Mouse (Mus musculus) G1E-ER4 (cell line): Measurements from ENCODE around the gene Grik4. TPM values are rescaled to one million over a fixed set of nuclear protein-coding genes. Genes with fewer than 3 reads are reported as not detected.

Experiments
- GATA1 ChIP-seq: IDR thresholded peaks from one replicate; pipeline ENCODE4 v1.8.0; 2012; ENCODE audit warnings: low read length, inconsistent platforms
- polyA plus RNA-seq: library from polyadenylated mRNA; stranded (reverse); fragments of >175 nt; gene quantifications from 2 replicates; pipeline ENCODE4 v1.2.3, GENCODE M21; 2012

Gene Grik4
- polyA plus RNA-seq, 1 experiment: not detected

DNA sequence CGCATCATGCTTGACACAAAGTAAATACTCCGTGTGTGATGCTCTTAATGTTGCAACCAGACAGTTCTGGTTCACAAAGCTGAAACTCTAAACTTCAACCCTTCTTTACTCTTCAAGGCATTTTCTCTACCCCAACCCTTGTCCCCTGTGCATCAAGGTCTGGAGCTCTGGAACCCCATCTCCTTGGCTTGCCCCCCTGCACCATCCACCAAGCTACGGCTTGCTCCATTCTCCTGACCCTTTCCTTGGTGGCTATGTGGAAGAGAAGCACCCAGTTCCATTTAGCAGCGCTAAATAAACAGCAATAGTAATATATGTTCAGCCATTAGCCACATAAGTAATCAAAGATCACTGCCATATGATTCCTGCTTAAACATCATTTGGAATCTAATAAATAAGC is 150.3 kb downstream of the Grik4 start:
- no peak for TF ChIP-seq GATA1

DNA sequence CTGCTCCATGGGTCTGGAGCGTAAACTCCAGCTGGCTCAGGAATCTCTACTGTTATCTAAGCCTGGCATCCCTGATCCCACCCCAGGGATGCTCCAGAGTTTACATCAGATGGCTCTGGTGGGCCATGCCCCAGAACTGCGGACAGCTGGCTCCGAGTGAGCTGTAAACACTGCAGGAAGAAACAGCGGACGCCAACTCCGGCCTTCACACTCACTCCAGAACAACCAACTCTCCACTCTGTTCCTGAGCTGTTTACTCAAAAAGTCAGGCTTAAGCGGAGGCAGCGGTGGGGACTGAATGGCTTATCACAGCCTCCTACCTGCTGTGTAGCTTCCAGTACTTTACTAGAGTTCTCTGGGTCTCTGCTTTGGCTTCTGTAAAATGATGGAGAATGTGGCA is 150.7 kb downstream of the Grik4 start:
- TF ChIP-seq GATA1: no peak

DNA sequence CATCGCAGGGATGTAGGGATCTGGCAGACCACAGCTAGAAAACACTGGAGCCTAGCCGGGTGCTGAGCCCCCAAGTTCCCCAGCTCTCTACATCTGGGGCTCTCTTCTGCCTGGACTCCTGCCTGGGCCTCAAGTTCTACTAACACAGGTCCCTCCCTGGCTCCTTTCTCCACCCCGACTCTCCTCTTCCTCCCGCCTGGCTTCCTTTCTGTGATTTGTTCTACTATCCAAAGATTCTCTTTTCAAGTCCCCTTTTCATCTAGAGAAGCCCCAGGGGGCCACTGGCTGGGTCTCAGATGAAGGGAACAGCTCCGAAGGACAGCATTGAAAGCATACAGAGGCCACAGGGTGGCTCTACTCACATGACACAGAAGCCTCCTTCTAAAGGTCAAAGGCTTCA is 151.9 kb downstream of the Grik4 start:
- TF ChIP-seq GATA1: no peak

DNA sequence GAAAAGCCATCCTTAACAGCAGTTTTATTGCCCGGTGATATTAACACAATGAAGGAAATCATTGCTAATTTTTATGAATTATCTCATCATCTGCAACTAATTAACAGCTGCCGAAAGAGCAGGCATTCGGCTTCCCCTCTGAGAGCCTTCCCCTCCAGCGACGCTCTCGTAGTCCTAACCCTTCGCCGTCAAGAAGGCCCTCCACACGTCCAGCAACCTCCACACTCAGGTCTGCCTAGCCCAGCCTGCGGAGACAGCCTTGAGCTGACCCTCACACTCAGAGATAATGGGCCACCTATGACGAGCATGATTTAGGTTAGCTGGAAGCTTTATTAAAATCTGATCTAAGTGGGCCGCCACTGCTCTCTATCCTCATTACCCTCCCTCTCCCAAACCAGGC is 152.5 kb downstream of the Grik4 start:
- no peak for TF ChIP-seq GATA1

DNA sequence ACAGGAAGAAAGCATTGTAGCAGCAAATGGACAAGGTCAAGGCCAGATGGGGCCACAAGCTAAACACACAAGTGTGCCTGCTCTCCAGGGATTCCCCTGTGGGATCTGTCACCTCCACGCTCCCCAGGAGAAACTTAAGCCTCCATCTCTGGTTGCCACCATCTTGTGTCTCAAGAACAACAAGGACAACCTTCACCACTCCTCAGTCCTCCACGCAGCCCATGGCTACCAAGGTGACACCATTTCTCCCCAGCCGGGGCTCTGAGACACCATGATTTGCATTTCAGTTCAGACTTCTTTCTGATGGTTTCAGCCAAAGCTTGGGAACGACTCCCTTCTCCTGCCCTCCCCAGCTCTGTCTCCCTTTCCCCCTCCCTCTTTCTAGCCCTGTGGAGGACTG is 152.9 kb downstream of the Grik4 start:
- TF ChIP-seq GATA1: no peak

DNA sequence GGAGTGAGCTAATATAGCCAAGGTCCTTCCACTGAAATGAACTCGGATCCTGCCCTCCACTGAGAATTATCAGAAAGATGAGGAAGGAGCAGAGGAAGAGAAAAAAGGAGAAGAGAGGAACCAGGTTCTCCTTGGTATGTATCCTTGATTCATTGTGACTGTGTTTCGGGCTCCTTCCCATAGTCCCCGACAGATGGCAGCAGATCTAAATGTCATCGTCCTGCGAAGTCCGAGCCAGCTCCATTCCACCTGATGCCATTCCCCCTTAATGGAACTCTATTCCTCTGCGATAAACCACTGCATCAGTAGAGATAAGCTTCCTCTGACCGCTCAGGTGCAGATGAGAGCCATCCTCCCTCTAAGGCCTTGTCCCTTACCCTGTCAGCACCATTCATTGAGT is 155.8 kb downstream of the Grik4 start:
- TF ChIP-seq GATA1: no peak

DNA sequence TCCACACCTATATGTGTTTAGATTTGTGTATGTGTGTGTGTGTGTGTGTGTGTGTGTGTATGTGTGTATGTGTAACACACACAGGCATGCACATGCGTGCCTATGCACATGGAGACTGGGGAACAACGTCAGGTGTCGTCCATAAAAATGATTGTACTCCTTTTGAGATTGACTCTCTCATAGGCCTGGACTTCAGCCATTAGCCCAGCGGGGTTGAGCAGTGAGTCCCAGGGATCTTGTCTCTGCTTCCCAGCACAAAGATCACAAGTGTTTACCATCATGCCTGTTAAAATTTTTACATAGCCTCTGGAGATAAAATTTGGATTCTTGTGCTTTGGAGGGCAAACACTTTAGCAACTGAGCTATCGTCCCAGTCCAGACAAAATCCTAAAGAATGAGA is 157.4 kb downstream of the Grik4 start:
- TF ChIP-seq GATA1: no peak

DNA sequence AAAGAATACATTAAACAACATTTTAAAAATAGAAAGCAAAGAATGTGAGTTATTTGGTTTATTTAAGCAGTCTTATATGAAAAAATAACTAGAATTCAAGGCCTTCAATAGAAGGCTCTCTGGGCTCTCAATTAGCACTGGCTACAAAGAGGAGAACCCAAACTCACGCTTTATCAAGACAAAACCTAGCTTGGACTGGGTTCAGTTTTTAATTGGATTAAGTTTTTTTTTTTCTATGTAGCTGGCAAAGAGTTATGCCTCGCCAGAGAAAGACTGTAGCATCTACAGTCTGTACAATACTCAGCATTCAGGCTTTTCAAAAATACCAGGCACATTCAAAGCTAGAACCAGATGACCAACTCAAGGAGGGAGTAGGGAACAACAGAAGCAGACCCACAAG is 158.0 kb downstream of the Grik4 start:
- no peak for TF ChIP-seq GATA1

DNA sequence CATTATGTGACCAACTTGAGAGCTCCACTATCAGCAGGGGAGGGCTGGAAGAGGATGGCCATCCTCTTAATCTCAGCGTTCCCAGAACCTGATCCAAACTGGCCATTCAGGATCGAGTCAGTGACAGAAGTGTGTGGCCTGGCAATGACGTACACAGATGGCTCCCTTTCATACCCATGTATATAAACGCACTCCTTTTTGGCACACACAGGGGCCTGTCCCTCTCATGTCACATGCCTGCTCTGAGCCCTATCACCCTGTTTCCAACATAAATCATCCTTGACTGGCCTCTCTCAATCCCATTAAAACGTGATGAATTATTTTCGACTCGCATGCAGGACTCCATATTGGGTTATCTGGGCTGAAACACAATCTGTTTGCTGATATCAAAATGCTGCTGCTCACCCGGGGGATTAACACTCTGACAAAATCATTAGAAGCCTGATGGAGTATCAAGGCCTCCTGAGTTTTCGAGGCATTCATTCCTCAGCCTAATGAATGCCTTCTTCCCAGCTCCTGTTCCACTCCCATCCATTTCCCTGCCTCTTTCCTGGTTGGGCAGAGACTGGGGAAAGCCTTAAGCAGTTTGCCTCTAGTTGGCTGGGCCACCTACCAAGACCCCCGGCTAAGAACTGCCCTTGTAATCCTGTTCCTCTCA is 159.0 kb downstream of the Grik4 start:
- TF ChIP-seq GATA1: no peak

DNA sequence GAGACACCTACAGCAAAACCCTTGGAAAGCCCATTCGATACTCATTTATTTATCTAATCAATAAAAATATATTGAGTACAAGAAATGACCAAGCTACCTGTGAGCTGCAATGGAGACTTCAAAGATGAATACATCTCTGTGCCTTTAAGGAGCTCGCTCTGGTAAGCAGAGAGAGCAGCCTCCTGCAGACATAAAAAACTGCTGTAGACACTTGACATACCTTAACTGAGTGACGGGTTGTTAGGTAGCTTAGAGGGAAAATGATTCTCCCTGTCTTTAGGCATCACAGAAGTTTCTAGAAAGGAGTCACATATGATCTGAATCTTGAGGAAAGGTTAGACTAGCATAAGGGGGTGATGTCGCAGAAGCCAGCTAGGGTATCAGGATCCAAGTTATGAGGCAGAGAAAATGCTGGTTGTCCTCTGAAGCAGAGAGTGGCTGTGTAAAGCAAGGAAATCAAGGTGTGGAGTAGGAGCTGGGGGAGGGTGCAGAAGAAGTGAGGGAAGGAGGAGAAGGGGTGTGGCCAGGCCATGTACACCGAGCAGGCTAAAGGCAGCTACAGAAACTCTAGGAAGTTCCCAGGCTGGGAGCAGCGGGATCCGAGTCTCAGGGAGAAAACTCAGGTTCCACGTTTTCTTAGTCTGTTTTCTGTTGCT is 160.9 kb downstream of the Grik4 start:
- TF ChIP-seq GATA1: no peak

DNA sequence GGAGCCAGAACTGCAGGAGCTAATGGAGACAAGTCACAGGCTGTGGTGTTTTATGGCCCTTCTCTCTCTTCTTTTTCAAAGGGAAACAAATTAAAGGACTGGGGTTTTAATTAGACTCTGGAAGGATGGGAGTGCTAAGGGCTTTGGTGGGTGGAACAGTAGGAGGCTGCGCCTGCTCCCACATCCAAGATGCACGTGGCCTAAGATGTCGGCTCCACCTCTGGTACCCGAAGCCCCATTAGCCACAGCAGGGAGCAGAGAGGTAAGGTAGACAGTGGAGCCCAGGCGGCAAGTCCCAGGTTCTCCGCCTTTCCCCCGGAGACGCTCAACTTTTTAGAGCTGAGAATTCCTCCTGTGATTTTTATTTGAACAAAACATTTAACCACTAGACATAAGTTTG is 166.4 kb downstream of the Grik4 start:
- TF ChIP-seq GATA1: no peak

DNA sequence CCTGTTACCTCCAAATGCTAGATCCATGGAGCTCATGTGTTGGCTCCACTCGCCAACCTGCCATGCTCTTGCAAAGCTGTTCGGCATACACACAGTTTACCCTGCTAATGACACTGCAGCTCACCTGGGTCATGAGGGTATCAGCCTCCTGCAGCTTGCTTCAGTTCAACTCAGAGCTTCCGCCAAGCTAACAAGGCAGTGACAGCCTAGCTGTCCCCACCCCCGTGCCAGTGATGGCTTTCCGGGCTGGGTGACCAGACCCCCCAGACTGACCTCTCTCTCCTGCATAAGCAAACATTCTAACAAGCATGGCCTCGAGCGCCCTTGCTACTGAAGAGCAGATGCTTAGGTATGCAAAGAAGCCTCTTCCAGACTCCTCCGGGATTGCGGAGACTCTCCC is 167.5 kb downstream of the Grik4 start:
- no peak for TF ChIP-seq GATA1

DNA sequence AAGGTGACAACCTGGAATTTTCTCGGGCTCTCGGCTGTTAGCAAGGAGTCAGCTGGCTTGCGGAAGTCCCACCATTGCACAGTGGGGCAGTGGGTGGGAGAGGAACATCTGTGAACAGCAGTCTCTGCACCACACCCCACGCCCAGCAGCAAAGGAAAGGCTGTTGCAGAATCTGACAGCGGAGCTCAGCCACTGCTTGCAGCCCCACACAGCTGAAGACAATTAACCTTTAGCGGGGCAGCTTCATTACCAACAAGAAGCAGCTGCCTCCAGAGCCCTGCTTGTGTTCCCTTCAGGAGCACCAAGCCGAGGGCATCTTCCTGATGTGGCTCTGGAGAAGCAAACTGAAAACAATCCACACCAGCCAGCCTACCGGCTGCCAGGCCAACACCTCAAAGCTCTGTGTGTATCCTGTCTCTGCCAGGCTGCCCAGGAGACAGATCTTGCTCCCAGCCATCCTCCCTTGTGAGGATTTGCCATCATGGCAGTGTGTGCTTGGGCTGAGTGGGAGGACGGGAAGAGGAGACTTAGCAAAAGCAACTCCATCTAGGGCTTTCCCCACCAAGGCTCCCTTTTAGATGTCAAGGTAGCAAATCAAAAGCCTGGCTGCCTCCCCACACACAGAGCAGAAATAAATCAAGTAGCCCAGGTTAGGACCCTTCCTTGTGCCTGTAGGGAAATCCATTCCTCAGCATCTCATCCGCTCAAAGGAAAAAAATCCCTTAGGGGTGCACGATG is 179.3 kb downstream of the Grik4 start:
- TF ChIP-seq GATA1: no peak

DNA sequence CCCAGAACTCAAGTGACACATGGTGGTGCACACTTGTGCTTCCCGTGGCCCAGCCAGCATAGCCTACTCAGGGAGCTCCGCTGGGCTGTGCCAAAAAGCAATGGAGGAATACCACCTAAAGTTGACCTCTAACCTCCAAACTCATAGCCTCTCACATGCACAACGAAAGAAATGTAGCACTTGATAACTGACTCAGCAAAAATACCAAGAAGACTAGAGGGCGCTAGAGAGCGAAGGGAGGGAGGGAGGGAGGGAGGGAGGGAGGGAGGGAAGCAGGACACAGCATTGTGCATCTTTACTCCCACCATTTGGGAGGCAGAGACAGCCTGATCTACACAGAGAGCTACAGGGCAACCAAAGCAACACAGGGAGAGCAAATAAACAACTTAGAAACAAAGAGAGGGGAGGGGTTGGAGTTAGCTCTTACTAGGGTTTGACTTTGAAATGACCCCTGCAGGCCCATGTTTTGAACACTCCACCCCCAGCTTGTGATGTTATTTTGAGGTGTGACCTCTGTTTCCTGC is 185.5 kb downstream of the Grik4 start:
- no peak for TF ChIP-seq GATA1

DNA sequence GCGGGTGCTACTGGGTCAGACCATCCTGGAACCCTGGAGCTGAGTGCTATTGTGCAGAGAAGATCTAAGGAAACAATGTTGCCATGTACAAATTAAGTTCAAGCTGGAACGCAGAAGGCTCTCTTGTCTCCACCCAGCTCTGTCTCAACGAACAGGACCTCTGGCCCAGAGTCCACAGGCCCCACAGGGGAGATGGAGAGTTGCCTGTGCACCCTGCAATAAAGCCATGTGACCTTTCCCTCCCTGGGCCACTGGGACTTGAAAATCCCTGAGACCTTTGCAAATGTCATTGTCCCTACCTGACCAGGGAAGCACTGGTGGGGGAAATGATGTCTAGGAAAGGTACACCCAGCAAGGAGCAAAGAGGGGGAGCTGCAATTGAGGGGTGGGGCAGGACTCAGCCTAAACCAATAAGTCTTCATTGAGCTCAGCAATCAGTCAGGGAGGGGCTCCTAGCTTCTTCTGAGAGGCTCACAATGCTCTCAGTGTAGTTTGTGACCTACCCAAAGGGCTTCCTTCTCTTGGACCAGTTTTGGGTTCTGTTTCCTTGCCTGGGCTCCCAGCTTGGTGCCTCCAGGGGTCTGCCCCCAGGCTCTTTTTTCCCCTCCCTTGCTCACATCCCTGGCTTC is 187.2 kb downstream of the Grik4 start:
- TF ChIP-seq GATA1: no peak

DNA sequence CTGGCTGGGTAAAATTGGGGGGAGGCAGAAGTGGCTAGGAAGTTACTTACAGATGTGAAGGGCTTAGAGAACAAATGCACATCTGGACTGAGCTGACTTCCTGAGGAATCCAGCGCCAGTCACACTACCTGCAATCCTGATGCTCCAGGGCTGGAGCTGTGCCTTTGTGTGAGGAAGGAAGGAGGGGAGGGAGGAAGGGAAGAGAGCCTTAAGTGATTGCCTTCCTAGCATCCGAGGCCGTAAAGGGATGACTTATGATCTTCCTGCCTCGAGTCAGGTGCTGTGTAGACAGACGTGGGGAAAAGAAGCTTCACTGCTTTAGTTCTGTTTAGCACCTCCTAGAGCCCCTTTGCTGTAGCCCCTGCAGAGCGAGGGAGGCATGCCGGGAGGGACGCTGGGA is 189.6 kb downstream of the Grik4 start:
- TF ChIP-seq GATA1: no peak
